Mouse (Mus musculus) cerebellum, postnatal 14 days (tissue): Measurements from ENCODE around the gene Alx3.
"Not testable (repeated sequence)": the region's sequence is repeated elsewhere in the genome, so short reads cannot be mapped to it uniquely, and the experiment has no call there.

Experiments used
- DNase-seq, 2 experiments: peaks; one replicate each; pipeline ENCODE4 v3.0.0; 2021; ENCODE audit warnings: mixed read lengths in 2 of 2

The Alx3 gene

DNA sequence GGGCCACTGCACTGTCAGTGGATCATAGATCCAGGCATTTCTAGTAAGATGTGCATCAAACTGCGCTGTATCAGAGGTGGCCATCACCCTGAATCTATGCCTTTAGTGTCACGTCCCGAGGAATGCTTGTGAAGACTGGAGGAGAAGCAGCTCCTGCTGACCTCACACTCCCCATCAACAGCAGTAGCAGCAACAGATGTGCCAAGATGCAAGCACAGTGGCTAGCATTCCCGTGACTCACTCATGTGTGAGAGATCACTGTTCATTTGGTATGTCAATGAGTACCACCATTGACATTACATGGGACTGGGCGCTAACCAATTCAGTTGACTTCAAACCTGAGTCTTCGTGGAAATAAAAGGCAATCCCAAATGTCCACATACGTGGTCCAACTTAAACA, 32.8 kb downstream of the Alx3 start:
- no peak for DNase-seq

DNA sequence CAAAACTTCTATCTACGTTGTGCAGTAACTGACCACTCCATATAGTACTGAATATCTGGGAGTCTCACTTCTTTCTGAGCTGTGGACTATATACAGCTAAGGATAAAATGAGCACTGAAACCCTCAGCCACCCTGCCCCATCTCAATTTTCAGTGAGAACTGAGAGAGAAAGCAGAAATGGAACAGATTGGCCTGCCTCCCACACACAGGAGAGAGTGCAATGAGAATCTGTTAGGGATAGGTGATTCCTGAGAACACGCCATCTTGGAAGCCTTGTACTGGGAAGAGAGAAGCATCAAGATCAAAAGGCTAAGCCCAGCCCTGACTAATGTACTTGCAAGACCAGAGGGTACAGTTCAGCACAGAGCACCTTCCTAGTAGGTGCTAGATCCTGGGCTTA, 33.7 kb downstream of the Alx3 start:
- no peak for DNase-seq

DNA sequence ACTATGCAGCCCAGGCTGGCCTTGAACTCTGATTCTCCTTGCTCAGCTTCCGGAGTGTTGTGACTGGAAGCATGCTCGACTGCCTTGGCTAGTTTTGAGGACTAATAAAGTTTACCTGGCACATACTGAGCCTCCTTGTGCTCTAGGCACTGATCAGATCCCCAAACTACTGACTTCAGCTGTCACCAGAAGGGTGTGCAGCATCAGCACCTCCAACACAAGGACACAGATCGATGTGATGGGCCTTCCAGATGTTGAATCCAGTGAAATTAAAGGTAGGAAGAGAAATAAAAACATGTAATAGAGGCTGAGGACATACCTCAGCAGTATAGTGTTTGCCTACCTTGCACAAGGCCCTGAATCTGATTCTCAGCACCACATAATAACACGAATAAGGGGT, 34.6 kb downstream of the Alx3 start:
- DNase-seq: no peak

DNA sequence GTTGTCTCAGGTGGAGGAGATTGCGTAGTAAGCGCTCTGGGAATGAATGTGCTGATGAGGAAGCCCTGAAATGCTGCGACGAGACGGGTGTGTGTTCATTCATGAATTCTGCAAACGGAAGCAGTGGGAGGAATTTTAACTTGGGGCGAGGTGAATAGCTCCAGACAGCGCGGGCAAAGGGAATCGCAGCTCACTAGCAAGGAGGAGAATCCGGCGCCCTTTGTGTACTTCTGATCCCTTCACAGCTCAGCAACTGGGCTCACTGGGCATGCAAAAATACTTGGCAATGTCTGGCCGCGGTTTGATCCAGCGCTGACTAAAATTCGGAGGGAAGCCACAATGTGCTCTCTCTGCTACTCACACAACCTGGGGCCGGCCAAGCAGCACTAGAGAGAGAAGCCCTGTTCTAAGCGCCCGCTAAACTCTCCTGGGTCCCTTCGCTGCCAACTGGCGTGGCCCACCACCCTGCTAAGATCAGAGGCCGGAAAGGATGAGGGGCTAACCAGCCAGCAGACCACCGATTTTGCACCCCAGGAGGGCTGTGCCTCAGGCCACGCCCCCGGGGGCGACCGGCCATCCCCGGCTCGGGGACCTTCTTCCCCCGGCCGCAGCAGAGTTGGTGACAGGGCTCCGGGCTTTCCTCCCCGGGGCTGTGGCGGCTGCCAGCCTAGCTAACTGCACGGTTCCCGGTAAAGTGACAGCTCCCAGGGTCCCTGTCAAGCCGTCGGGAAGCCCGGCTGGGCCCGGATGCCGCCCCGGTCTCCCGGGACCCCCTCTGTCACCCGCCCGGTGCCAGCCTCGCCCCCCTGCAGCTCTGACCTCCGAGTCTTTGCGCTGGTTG, 36.1 kb downstream of the Alx3 start, which contains the start of gene Gm10961:
Gm10961 (plus strand) TSS at position 641 of the 841 bp plus-strand sequence.
- peak; percentile 73 to 77 for DNase-seq

DNA sequence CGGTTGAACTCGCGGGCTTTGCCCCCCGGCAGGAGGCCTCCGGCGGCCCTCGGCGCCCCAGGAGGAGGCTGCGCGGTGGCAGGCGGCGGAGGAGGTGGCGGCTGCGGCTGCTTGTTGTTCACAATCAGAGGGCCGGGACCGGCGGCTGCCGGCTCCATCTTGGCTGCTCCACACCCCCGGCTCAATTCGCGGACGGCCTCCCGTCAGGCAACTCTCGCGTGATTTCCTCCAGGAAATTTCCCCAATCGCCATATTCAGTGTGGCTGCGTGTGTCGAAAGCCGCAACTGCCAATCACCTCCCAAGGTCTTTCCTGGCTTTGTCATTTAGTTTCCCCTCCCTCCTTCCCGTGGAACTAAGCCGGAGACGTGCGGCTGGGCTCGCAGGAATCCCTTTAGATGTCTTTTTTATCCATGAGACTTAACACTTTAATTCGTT, 36.7 kb downstream of the Alx3 start, which contains the start of gene Strip1:
Strip1 (minus strand) TSS at position 172 of the 436 bp plus-strand sequence.
- peak; percentile 95 to 96 for DNase-seq

DNA sequence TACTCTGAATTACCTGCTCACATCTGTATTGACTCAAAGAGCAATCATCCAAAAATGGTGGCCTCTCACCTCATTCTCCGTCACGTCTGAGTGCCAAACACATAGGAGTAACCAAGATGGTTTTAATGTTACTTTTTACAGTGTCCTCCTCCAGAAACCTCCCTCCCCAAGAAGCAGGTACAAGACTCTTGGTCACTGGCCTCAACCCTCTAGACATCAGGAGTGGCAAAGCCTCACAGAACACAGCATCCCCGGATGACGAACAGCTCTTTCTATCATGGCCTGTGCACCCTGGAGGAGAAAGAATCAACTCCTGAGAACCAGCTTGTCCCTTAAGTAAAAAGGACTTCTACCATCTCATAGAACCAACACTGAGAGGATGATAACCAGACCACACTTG, 38.0 kb downstream of the Alx3 start:
- DNase-seq: no peak

DNA sequence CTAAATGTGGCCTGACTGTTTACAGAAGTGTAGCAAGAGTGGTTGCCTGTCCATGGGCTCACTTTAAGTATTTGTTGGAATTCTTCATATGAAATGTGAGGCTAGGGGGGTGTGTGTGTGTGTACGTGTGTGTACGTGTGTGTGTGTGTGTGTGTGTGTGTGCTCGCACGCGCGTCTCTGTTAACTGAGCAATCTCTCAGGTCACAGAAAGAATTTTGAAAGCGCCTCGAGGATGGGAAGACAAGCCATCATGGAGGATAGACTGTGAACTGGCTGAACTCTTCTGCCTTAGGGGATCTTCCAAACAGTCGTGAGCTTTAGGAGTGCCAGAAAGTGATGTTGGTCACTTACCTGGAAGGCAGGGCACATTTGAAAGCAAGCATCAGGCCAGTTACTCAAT, 39.1 kb downstream of the Alx3 start:
- no peak for DNase-seq

DNA sequence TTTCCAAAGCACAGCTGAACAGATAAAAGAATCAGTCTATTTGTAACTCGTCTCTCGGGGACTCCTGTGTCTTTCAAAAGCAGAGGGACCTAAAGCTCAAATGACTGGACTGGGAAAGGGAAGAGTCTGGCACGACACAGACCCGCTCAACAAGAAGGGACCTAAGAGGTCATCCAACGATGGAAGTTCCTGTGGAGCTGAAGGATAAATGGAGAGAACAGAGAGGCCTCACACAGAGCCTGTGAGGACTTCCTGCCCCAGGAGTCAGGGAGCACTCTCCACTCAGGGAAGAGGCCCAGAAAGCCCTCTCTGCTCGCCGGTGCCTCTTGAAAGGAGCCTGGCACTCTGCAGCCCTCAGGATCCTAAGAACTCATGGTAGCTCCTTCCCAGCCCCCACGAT, 41.0 kb downstream of the Alx3 start:
- DNase-seq: no peak

DNA sequence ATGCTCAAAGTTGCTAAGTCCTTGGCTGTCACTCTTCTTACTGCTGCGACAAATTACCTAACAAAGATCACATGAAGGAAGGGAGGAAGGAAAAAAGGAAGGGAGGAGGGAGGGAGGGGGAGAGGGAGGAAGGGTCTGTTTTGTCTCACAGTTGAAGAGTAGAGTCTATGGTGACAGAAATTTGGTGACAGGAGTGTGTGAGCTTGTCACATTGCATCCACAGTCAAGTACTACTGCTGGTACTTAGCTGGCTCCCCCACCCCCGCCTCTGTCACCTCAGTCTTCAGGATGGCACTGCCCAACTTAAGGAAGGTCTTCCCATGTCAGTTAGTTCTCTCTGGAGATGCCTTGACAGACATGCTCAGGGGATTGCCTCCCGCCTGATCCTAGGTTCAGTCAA, 41.4 kb downstream of the Alx3 start:
- no peak for DNase-seq

DNA sequence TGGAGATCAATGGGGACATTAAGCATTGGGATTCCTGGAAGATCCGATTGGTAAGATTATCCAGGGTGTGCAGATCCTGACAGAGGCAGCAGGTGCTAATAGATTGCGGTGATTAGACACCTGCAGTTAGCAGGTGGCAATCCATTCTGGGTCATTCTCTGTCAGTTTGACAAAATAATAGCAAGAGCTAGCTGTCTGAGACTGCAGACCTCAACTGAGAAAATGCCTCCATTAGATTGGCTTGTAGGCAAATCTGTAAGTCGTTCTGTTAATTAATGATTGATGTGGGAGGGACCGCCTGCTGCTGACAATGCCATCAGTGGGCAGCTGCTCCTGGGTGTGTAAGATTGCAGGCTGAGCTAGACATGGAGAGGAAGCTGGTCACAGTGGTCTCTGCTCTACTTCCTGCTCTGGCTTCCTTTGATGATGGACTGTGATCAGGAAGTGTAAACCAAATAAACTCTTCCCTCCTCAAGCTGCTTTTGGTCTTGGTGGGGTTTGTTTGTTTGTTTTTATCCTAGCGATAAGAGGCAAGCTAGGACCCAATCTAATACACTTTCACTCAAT, 42.9 kb downstream of the Alx3 start:
- no peak for DNase-seq

DNA sequence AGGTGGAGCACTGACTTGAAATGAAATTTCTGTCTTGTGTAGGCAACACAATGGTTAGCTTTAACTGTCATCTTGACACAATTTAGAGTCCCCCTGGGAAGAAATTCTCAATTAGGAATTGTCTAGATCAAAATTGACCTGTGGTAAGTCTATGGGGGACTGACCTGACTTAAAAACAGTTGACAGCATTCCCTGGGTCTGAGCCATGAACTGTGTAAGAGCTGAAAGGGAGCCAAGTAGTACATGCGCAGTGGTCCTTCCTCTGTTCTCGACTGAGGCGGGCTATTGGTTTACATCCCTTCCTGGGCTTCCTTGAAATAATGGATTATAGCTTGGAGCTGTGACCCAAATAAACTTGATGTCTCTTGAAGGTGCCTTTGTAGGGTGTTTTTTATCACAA, 52.1 kb downstream of the Alx3 start:
- DNase-seq: peak; percentile 18 to 29

DNA sequence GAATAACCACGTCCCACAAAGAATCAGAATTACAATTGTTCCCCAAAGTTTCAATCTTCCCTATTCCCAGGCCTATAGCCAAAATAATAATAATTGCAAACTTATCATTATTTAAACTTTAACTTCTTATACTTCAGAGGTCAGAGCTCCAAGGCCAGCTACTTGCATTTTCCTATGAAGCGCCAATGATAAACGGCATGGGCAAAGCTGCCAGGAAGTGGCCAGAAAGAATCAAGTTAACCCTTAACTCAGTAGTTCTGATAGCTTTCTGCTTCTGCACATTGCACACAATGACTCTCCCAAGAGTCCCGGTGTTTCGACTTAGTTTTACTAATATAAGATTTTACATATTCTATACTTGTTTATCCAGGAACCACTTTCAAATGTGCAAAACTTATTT, 55.4 kb downstream of the Alx3 start:
- DNase-seq: not testable (repeated sequence)

DNA sequence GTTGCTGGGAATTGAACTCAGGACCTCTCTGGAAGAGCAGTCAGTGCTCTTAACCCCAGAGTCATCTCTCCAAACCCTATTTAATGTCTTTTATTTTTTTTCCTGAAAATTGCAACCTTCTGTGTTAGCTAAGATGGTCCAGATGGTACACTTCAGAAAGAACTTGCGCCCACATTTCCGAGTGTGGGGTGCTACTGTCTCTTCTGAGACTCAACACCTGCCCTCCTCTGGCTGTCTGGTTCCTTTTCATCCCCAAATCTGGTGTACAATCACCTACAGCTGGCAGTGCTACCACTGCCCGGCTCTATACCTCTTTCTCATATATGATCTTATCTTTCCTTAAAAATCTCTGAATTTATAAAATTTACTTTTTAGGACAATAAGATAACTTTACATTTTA, 58.1 kb downstream of the Alx3 start:
- DNase-seq: no peak

DNA sequence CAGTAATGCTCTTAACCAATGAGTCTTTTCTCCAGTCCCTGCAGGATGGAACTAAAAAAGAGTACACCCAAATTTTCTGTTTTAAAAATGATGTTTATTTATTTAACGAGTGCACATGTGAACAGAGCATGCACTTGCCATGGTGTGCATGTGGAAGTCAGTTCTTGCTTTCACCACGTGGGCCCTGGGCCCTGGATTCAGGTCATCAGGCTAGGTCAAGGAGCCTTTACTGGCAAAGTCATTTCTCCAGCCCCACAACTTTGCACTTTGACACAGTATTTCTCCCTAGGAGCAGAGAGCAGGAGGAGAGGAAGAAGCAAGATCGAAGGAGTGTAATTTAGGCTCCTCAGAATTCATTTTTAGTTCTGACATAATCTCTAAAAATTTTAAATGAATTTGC, 60.0 kb downstream of the Alx3 start:
- DNase-seq: no peak
